Mouse (Mus musculus) olfactory bulb, adult 2 months (tissue): ENCODE data around the gene Dek.

Source experiments
- CTCF ChIP-seq: fragments of 200-500 bp; IDR thresholded peaks from 2 replicates; pipeline ENCODE4 v1.5.1; 2012; ENCODE audit warnings: low read depth, mild to moderate bottlenecking, low read length, moderate library complexity; ENCODE audit not compliant: insufficient read depth
- POLR2A ChIP-seq: fragments of 200-500 bp; IDR thresholded peaks from 2 replicates; pipeline ENCODE4 v1.6.1; 2012; ENCODE audit warnings: mild to moderate bottlenecking, low read depth, low read length, moderate library complexity; ENCODE audit not compliant: insufficient read depth

GRCm38 (mm10) chr13:47145939-47146338, 39.9 kb upstream of the Dek start:
- TF ChIP-seq CTCF: no peak
- no peak for TF ChIP-seq POLR2A
